Mouse (Mus musculus) limb, embryonic 11.5 days (tissue): Measurements from ENCODE around the gene Zcchc17. TPM values are rescaled to one million over a fixed set of nuclear protein-coding genes. Genes with fewer than 3 reads are reported as not detected.

Experiments used
- ATAC-seq: fragments of 200-750 bp; cut with Nextera tagmentation; 2 replicates; pipeline ENCODE4 v1.8.0; 2017; ENCODE audit warnings: low read depth; ENCODE audit not compliant: insufficient number of reproducible peaks, low FRiP score, low TSS enrichment
- DNase-seq: peaks from one replicate; pipeline ENCODE4 v3.0.0-alpha.2; 2015; ENCODE audit warnings: low spot score
- H3K27ac ChIP-seq: fragments of 300-500 bp; sonication (generic); replicated peaks from 2 replicates; pipeline ENCODE4 v1.5.1; 2014; ENCODE audit warnings: low read depth, mild to moderate bottlenecking, low read length
- H3K27me3 ChIP-seq: fragments of 300-500 bp; sonication (generic); 2 replicates; pipeline ENCODE4 v1.6.1; 2014; ENCODE audit warnings: mild to moderate bottlenecking, low read length, mixed read lengths; ENCODE audit not compliant: control insufficient read depth, insufficient read depth
- H3K36me3 ChIP-seq: fragments of 300-500 bp; sonication (generic); 2 replicates; pipeline ENCODE4 v1.6.1; 2014; ENCODE audit warnings: mild to moderate bottlenecking, low read length, moderate library complexity, mixed read lengths; ENCODE audit not compliant: control insufficient read depth, insufficient read depth
- H3K4me1 ChIP-seq: fragments of 300-500 bp; sonication (generic); 2 replicates; pipeline ENCODE4 v1.6.1; 2014; ENCODE audit warnings: low read length, mixed read lengths; ENCODE audit not compliant: control insufficient read depth, insufficient read depth
- H3K4me2 ChIP-seq: fragments of 300-500 bp; sonication (generic); 2 replicates; pipeline ENCODE4 v1.6.1; 2014; ENCODE audit warnings: low read depth, mild to moderate bottlenecking, moderate library complexity; ENCODE audit not compliant: severe bottlenecking
- H3K4me3 ChIP-seq: fragments of 300-500 bp; sonication (generic); 2 replicates; pipeline ENCODE4 v1.5.1; 2014; ENCODE audit warnings: low read depth, low read length
- H3K9ac ChIP-seq: fragments of 300-500 bp; sonication (generic); 2 replicates; pipeline ENCODE4 v1.6.1; 2014; ENCODE audit warnings: mild to moderate bottlenecking, low read length
- H3K9me3 ChIP-seq: fragments of 300-500 bp; sonication (generic); 2 replicates; pipeline ENCODE4 v1.6.1; 2016; ENCODE audit warnings: low read length; ENCODE audit not compliant: control insufficient read depth
- WGBS: fragments of 180-500 bp; shearing (Covaris S2); extraction: QIAGEN DNeasy Blood & Tissue Kit; methylation state at CpG from one replicate; pipeline ENCODE4 v1.1.7; 2014; 5-methylcytosine and 5-hydroxymethylcytosine counted together
- polyA plus RNA-seq: library from polyadenylated mRNA; unstranded; fragments of >200 nt; fragmentation: Nextera tagmentation; extraction: Ambion mirVana; gene quantifications from 2 replicates; pipeline ENCODE4 v1.2.1, GENCODE M21; 2014

The Zcchc17 gene
- polyA plus RNA-seq, 1 experiment from 2014 or later: 88.9 TPM

GRCm38 (mm10) chr4:130275016-130275822, 84.5 kb downstream of the Zcchc17 start:
- Histone ChIP-seq H3K4me1 (peaks cover 6% of the 10 kb centered on the region; the same call in 1 of the 2 replicates), H3K27ac (peak overlapping the region; percentile 77), H3K36me3 (no peaks in the 10 kb centered on the region), H3K9me3 (no peaks in the 10 kb centered on the region), H3K4me2 (peak overlapping the region; percentile 84), H3K4me3 (peak overlapping the region; percentile 79), H3K27me3 (0 out of 2 replicates have a peak, but pooled peaks cover 5% of the 10 kb centered on the region), H3K9ac (peak overlapping the region; percentile 89)
- under 1% methylated on average over 56 of the region's 62 CpGs for WGBS
- ATAC-seq (peak; percentile 36; the same call in 1 of the 2 replicates), DNase-seq (peak; percentile 69)

GRCm38 (mm10) chr4:130274346-130275015, 85.3 kb downstream of the Zcchc17 start:
- under 1% methylated on average over 28 of the region's 29 CpGs for WGBS
- ATAC-seq: peak; percentile 72
- Histone ChIP-seq H3K4me3 (peak overlapping the region; percentile 79), H3K9ac (peak overlapping the region; percentile 89), H3K36me3 (no peaks in the 10 kb centered on the region), H3K27ac (peak overlapping the region; percentile 77), H3K27me3 (0 out of 2 replicates have a peak, but pooled peaks cover 5% of the 10 kb centered on the region), H3K4me1 (peaks cover 6% of the 10 kb centered on the region; the same call in 1 of the 2 replicates), H3K9me3 (no peaks in the 10 kb centered on the region), H3K4me2 (peak overlapping the region; percentile 84)
- DNase-seq: peak; percentile 80

GRCm38 (mm10) chr4:130273698-130274345, 85.9 kb downstream of the Zcchc17 start:
- Histone ChIP-seq H3K36me3 (no peaks in the 10 kb centered on the region), H3K4me2 (peak overlapping the region; percentile 84), H3K9ac (peak overlapping the region; percentile 89), H3K4me1 (peaks cover 6% of the 10 kb centered on the region; the same call in 1 of the 2 replicates), H3K27me3 (0 out of 2 replicates have a peak, but pooled peaks cover 5% of the 10 kb centered on the region), H3K27ac (peak overlapping the region; percentile 77), H3K4me3 (peak overlapping the region; percentile 79), H3K9me3 (no peaks in the 10 kb centered on the region)
- WGBS: 16% methylated on average over 11 of the region's 12 CpGs
- peak; percentile 45 for DNase-seq
- ATAC-seq: peak; percentile 19; the same call in 1 of the 2 replicates

- no peak overlapping the region for H3K27ac ChIP-seq
- peaks cover 14% of the 10 kb centered on the region; the same call in 1 of the 2 replicates for H3K4me1 ChIP-seq
- WGBS: 86% methylated on average over 6 of the region's 6 CpGs
- no peak overlapping the region for H3K9ac ChIP-seq
- no peaks in the 10 kb centered on the region for H3K36me3 ChIP-seq
- H3K4me3 ChIP-seq: no peak overlapping the region
- no peaks in the 10 kb centered on the region for H3K27me3 ChIP-seq
- H3K4me2 ChIP-seq: no peak overlapping the region
- no peak for DNase-seq
- no peaks in the 10 kb centered on the region for H3K9me3 ChIP-seq
- ATAC-seq: no peak
Measured at GRCm38 (mm10) chr4:130270611-130271347, 89.0 kb downstream of the Zcchc17 start.

GRCm38 (mm10) chr4:130270089-130270488, 89.7 kb downstream of the Zcchc17 start:
- no peak for DNase-seq
- Histone ChIP-seq H3K9ac (no peak overlapping the region), H3K4me2 (no peak overlapping the region), H3K4me3 (no peak overlapping the region), H3K27me3 (no peaks in the 10 kb centered on the region), H3K9me3 (no peaks in the 10 kb centered on the region), H3K4me1 (peaks cover 14% of the 10 kb centered on the region; the same call in 1 of the 2 replicates), H3K27ac (no peak overlapping the region), H3K36me3 (no peaks in the 10 kb centered on the region)
- ATAC-seq: no peak
- WGBS: 85% methylated on average over 8 of the region's 8 CpGs

GRCm38 (mm10) chr4:130268736-130269135, 91.0 kb downstream of the Zcchc17 start:
- no peaks in the 10 kb centered on the region for H3K36me3 ChIP-seq
- DNase-seq (no peak), ATAC-seq (no peak)
- no peaks in the 10 kb centered on the region for H3K9me3 ChIP-seq
- H3K4me3 ChIP-seq: no peak overlapping the region
- H3K27me3 ChIP-seq: no peaks in the 10 kb centered on the region
- 90% methylated on average over 10 of the region's 10 CpGs for WGBS
- H3K4me1 ChIP-seq: peaks cover 14% of the 10 kb centered on the region; the same call in 1 of the 2 replicates
- no peak overlapping the region for H3K27ac ChIP-seq
- H3K4me2 ChIP-seq: no peak overlapping the region
- no peak overlapping the region for H3K9ac ChIP-seq

- Histone ChIP-seq H3K27me3 (no peaks in the 10 kb centered on the region), H3K9ac (peak overlapping the region; percentile 34; the same call in 1 of the 2 replicates), H3K4me2 (no peak overlapping the region), H3K9me3 (no peaks in the 10 kb centered on the region), H3K36me3 (peaks cover 4% of the 10 kb centered on the region; the same call in 1 of the 2 replicates), H3K27ac (no peak overlapping the region), H3K4me3 (no peak overlapping the region), H3K4me1 (0 out of 2 replicates have a peak, but pooled peaks cover 11% of the 10 kb centered on the region)
- DNase-seq (no peak), ATAC-seq (no peak)
- 80% methylated on average over 7 of the region's 7 CpGs for WGBS
Measured at GRCm38 (mm10) chr4:130267069-130267468, 92.7 kb downstream of the Zcchc17 start.
